Mouse (Mus musculus) midbrain, embryonic 12.5 days (tissue): Measurements from ENCODE around the gene Gm45021. TPM values are rescaled to one million over a fixed set of nuclear protein-coding genes. Genes with fewer than 3 reads are reported as not detected.

Source experiments
- ATAC-seq: fragments of 200-750 bp; cut with Nextera tagmentation; 2 replicates; pipeline ENCODE4 v1.8.0; 2017; ENCODE audit warnings: low read depth, moderate TSS enrichment, moderate library complexity; ENCODE audit not compliant: low FRiP score
- H3K27ac ChIP-seq: fragments of 300-500 bp; sonication (generic); replicated peaks from 2 replicates; pipeline ENCODE4 v1.5.1; 2016; ENCODE audit warnings: mild to moderate bottlenecking
- H3K27me3 ChIP-seq: fragments of 300-500 bp; sonication (generic); 2 replicates; pipeline ENCODE4 v1.6.1; 2016; ENCODE audit warnings: mild to moderate bottlenecking
- H3K36me3 ChIP-seq: fragments of 300-500 bp; sonication (generic); 2 replicates; pipeline ENCODE4 v1.6.1; 2016
- H3K4me1 ChIP-seq: fragments of 300-500 bp; sonication (generic); 2 replicates; pipeline ENCODE4 v1.6.1; 2016
- H3K4me2 ChIP-seq: fragments of 300-500 bp; sonication (generic); replicated peaks from 2 replicates; pipeline ENCODE4 v1.6.1; 2016; ENCODE audit warnings: mild to moderate bottlenecking, moderate library complexity
- H3K4me3 ChIP-seq: fragments of 300-500 bp; sonication (generic); 2 replicates; pipeline ENCODE4 v1.5.1; 2016; ENCODE audit warnings: mild to moderate bottlenecking
- H3K9ac ChIP-seq: fragments of 300-500 bp; sonication (generic); replicated peaks from 2 replicates; pipeline ENCODE4 v1.6.1; 2016; ENCODE audit warnings: mild to moderate bottlenecking, moderate library complexity
- H3K9me3 ChIP-seq: fragments of 300-500 bp; sonication (generic); 2 replicates; pipeline ENCODE4 v1.6.1; 2016; ENCODE audit warnings: mild to moderate bottlenecking
- WGBS: fragments of 180-500 bp; shearing (Covaris S2); methylation state at CpG from one replicate; pipeline ENCODE4 v1.1.7; 2016; 5-methylcytosine and 5-hydroxymethylcytosine counted together
- polyA plus RNA-seq: library from polyadenylated mRNA; unstranded; fragments of >200 nt; fragmentation: Nextera tagmentation; extraction: Ambion mirVana; gene quantifications from 2 replicates; pipeline ENCODE4 v1.2.1, GENCODE M21; 2016

Gm45021 gene
- polyA plus RNA-seq, 1 experiment from 2014 or later: not detected

DNA sequence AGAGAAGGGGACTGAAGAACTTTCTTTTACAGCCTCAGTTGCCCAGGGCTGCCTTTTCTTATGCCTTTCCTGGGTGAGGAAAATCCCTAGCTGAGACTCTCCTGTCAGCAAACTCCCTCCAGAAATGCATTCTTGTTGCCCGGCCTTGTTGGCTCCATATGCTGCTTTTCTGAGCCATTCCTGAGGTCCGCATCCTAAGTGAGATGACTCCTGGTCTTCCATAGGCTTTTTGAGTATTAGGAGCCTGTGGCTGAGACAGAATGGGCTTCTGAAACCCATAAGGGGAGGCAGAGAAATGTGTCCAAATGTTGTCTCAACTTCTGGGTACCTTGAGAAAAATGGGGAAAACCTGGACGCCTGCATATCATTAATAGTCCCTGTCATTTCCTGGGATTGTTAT, 15.4 kb upstream of the Gm45021 start:
- ATAC-seq: no peak
- H3K4me1 ChIP-seq: no peaks in the 10 kb centered on the region
- H3K36me3 ChIP-seq: peaks cover 7% of the 10 kb centered on the region; the same call in 1 of the 2 replicates
- no peak overlapping the region for H3K4me3 ChIP-seq
- no peak overlapping the region for H3K9ac ChIP-seq
- H3K27me3 ChIP-seq: no peaks in the 10 kb centered on the region
- no peaks in the 10 kb centered on the region for H3K9me3 ChIP-seq
- WGBS: 80% methylated on average over 3 of the region's 3 CpGs
- no peak overlapping the region for H3K27ac ChIP-seq
- no peak overlapping the region for H3K4me2 ChIP-seq

DNA sequence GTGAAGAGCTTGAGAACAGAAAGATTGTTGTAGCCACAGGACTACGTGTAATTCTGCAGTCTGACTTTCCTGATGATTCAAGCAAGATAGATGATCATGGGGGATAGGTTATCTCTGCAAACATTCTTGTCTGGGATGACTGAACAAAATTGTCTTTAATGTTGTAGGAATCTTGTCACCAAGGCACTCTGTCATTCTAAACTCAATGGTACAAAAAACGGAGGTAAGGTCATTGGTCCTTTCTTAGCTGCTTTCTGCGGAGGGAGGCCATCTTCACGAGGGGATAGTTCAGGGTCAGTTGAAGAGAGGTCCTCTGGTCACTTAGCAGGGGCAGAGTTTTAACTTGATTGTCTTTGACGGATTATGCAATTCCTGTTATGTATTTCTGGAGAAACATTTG, 10.7 kb upstream of the Gm45021 start:
- no peaks in the 10 kb centered on the region for H3K4me1 ChIP-seq
- H3K9ac ChIP-seq: no peak overlapping the region
- ATAC-seq: no peak
- H3K4me3 ChIP-seq: no peak overlapping the region
- H3K27me3 ChIP-seq: no peaks in the 10 kb centered on the region
- no peak overlapping the region for H3K27ac ChIP-seq
- H3K4me2 ChIP-seq: no peak overlapping the region
- no peaks in the 10 kb centered on the region for H3K9me3 ChIP-seq
- no peaks in the 10 kb centered on the region for H3K36me3 ChIP-seq
- 74% methylated on average over 5 of the region's 5 CpGs for WGBS

- Histone ChIP-seq H3K36me3 (no peaks in the 10 kb centered on the region), H3K4me1 (no peaks in the 10 kb centered on the region), H3K4me3 (no peak overlapping the region), H3K4me2 (no peak overlapping the region), H3K27me3 (no peaks in the 10 kb centered on the region), H3K9ac (no peak overlapping the region), H3K27ac (no peak overlapping the region), H3K9me3 (no peaks in the 10 kb centered on the region)
- 50% methylated on average over 5 of the region's 5 CpGs for WGBS
- ATAC-seq: no peak
Measured at GRCm38 (mm10) chr6:48579215-48579648, 10.2 kb upstream of the Gm45021 start.

- no peaks in the 10 kb centered on the region for H3K4me1 ChIP-seq
- H3K4me2 ChIP-seq: no peak overlapping the region
- H3K4me3 ChIP-seq: no peak overlapping the region
- no peaks in the 10 kb centered on the region for H3K27me3 ChIP-seq
- no peak for ATAC-seq
- no peak overlapping the region for H3K27ac ChIP-seq
- H3K36me3 ChIP-seq: no peaks in the 10 kb centered on the region
- no peaks in the 10 kb centered on the region for H3K9me3 ChIP-seq
- H3K9ac ChIP-seq: no peak overlapping the region
- WGBS: 26% methylated on average over 3 of the region's 3 CpGs
Measured at GRCm38 (mm10) chr6:48581257-48581656, 8.2 kb upstream of the Gm45021 start.

- H3K36me3 ChIP-seq: no peaks in the 10 kb centered on the region
- no peak overlapping the region for H3K27ac ChIP-seq
- 73% methylated on average over 3 of the region's 3 CpGs for WGBS
- no peaks in the 10 kb centered on the region for H3K9me3 ChIP-seq
- no peaks in the 10 kb centered on the region for H3K4me1 ChIP-seq
- H3K9ac ChIP-seq: no peak overlapping the region
- H3K4me3 ChIP-seq: no peak overlapping the region
- no peak for ATAC-seq
- no peak overlapping the region for H3K4me2 ChIP-seq
- H3K27me3 ChIP-seq: no peaks in the 10 kb centered on the region
Measured at GRCm38 (mm10) chr6:48582037-48582436, 7.4 kb upstream of the Gm45021 start.

- Histone ChIP-seq H3K27ac (no peak overlapping the region), H3K9me3 (peaks cover 3% of the 10 kb centered on the region; the same call in 1 of the 2 replicates), H3K36me3 (peaks cover 8% of the 10 kb centered on the region), H3K9ac (no peak overlapping the region), H3K4me2 (no peak overlapping the region), H3K4me1 (peaks cover 17% of the 10 kb centered on the region), H3K27me3 (no peaks in the 10 kb centered on the region), H3K4me3 (no peak overlapping the region)
- ATAC-seq: no peak
- 92% methylated on average over 3 of the region's 3 CpGs for WGBS
Measured at GRCm38 (mm10) chr6:48591221-48591845, 1.9 kb downstream of the Gm45021 start.

DNA sequence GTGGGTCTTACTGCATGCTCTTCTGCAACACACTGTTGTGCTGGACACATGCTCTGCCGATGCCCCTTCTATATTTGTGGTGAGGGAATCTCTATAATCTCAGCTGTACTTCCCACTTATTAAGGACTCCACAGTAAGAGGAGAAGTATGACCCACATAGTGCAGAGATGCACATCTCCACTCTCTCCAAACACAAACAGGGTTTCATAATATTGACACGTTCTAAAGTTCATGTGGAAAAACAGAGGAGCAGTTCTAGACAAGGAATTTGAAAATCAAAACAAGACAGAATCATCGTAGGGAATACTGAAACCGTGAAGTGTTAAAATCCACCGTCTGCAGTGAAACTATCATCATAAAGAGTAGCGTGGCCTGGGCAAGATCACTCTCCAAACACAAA, 2.5 kb downstream of the Gm45021 start:
- Histone ChIP-seq H3K9me3 (peaks cover 7% of the 10 kb centered on the region), H3K9ac (no peak overlapping the region), H3K4me3 (no peak overlapping the region), H3K36me3 (peaks cover 13% of the 10 kb centered on the region), H3K27ac (no peak overlapping the region), H3K4me1 (peaks cover 17% of the 10 kb centered on the region), H3K4me2 (no peak overlapping the region), H3K27me3 (no peaks in the 10 kb centered on the region)
- ATAC-seq: no peak
- 91% methylated on average over 6 of the region's 6 CpGs for WGBS

DNA sequence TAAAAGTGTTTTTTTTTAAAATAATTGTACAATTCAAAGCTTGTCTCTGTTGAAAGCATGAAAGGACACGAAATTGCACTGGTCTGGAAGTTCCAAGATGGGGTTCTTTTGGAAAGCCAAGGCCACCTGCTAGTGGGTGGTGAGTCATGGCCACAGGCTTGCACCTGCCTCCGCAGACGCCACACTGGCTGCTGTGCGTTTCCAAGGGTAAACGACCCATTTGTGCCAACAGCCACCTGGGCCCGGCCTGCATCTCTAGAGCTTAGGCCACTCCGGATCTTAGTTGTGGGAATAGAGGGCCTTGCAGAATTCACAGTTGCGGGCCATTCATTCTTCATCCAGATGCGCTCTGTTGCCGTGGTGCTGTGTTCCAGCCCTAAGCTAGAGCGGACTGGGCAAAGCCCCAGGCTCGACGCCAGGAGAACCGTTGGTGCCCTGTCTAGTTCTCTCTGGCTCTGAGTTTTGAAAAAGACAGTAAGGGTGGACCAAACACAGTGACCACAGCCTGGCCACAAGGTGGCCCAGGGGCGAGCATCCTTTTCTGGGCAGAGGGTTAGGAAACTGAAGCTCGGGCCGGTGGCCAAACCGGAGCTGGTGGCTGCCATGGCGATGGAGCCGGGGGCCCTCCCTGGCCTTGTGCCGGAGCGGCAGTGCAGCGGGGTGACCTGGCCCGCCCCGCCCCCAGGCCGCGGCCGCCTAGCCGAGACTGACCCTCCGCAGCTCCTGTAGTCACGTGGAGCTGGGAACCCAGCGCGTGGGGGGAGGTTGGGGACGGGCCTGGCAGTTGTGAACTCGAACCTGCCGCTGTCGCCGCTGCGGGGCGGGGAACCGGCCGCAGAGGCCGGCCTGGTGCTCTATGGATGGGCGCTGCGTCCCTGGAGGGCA, 4.0 kb downstream of the Gm45021 start, which contains the start of the genes Repin1 and Gm44965:
TSS of gene Repin1 (plus strand) at position 726 of the 885 bp plus-strand sequence.
TSS of gene Gm44965 (plus strand) at position 784 of the 885 bp plus-strand sequence.
- Histone ChIP-seq H3K36me3 (peaks cover 29% of the 10 kb centered on the region), H3K27me3 (no peaks in the 10 kb centered on the region), H3K9ac (peak within 1 kb of the TSS; percentile 88), H3K9me3 (peaks cover 16% of the 10 kb centered on the region), H3K4me1 (peaks cover 17% of the 10 kb centered on the region), H3K27ac (peak within 1 kb of the TSS; percentile 91), H3K4me2 (peak within 1 kb of the TSS; percentile 82), H3K4me3 (peak within 1 kb of the TSS; percentile 85)
- 3% methylated on average over 44 of the region's 45 CpGs for WGBS
- ATAC-seq: peak; percentile 93

DNA sequence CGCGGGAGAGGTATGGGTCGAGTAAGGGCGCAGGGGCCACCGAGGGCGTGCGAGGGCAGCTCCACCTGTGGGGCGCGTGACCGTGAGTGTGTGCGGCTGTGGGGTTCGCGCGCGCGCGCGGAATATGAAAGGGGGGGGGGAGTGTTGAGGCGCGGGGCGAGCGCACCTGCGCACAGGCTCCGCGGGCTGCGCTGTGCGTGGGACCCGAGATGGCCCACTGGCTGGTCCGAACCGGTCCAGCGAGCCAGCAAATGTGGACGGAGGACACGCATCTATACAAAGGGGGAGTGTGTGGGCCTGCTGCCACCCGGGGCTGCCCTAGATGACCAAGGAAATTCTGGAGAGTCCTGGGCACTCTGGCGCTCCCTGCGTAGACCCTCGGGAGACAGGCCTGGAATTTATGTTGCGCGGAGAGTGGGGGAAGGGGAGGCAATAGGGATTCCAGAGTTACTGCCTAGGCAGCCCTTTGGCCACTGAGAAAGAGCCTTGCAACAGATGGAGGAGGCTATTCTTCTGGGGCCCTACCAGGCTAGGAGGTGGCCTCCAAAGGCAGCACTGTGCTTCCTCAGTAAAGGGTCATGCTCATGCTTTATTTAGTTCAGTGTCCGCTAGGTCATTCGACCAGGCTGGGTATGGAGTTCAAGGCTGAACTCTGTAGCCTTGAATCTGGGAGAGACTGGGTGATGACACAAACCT, 4.8 kb downstream of the Gm45021 start:
- H3K9me3 ChIP-seq: peaks cover 16% of the 10 kb centered on the region
- peak; percentile 72 for ATAC-seq
- peaks cover 17% of the 10 kb centered on the region for H3K4me1 ChIP-seq
- peaks cover 37% of the 10 kb centered on the region for H3K36me3 ChIP-seq
- peak overlapping the region; percentile 85 for H3K4me3 ChIP-seq
- H3K4me2 ChIP-seq: peak overlapping the region; percentile 82
- peak overlapping the region; percentile 88 for H3K9ac ChIP-seq
- H3K27me3 ChIP-seq: no peaks in the 10 kb centered on the region
- peak overlapping the region; percentile 91 for H3K27ac ChIP-seq
- WGBS: under 1% methylated on average over 41 of the region's 41 CpGs

GRCm38 (mm10) chr6:48595278-48595677, 5.9 kb downstream of the Gm45021 start:
- Histone ChIP-seq H3K4me2 (peak overlapping the region; percentile 82), H3K4me3 (peak overlapping the region; percentile 85), H3K27me3 (no peaks in the 10 kb centered on the region), H3K4me1 (peaks cover 17% of the 10 kb centered on the region), H3K36me3 (peaks cover 48% of the 10 kb centered on the region), H3K9ac (peak overlapping the region; percentile 88), H3K27ac (no peak overlapping the region), H3K9me3 (peaks cover 16% of the 10 kb centered on the region)
- WGBS: 60% methylated on average over 1 of the region's 1 CpGs
- no peak for ATAC-seq

DNA sequence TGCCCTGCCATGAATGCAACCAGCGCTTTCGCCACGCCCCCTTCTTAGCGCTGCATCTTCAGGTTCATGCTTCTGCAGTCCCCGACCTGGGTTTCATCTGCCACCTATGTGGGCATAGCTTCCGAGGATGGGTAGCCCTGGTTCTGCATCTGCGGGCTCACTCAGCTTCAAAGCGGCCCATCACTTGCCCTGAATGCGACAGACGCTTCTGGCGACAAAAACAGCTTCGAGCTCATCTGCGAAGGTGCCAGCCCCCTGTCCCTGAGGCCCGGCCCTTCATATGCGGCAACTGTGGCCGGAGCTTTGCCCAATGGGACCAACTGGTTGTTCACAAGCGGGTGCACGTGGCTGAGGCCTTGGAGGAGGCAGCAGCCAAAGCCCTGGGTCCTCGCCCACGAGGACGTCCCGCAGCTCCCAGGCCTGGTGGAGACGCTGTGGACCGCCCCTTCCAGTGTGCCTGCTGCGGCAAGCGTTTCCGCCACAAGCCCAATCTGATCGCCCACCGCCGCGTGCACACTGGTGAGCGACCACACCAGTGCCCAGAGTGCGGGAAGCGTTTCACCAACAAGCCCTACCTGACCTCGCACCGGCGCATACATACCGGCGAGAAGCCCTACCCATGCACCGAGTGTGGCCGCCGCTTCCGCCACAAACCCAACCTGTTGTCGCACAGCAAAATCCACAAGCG, 7.3 kb downstream of the Gm45021 start:
- peaks cover 24% of the 10 kb centered on the region for H3K4me1 ChIP-seq
- WGBS: 96% methylated on average over 45 of the region's 45 CpGs
- H3K27me3 ChIP-seq: no peaks in the 10 kb centered on the region
- ATAC-seq: no peak
- no peak overlapping the region for H3K27ac ChIP-seq
- peaks cover 16% of the 10 kb centered on the region for H3K9me3 ChIP-seq
- no peak overlapping the region for H3K9ac ChIP-seq
- H3K4me3 ChIP-seq: no peak overlapping the region
- H3K36me3 ChIP-seq: peaks cover 48% of the 10 kb centered on the region
- no peak overlapping the region for H3K4me2 ChIP-seq
